Mouse (Mus musculus): ENCODE measurements around the gene Plk3. TPM values are rescaled to one million over a fixed set of nuclear protein-coding genes. Genes with fewer than 3 reads are reported as not detected.

Plk3 gene
- polyA plus RNA-seq, 1 experiment from 2014 or later: 2.2 TPM

GRCm38 (mm10) chr4:117155020-117155791 lies 21.4 kb upstream of the Plk3 start:
- Histone ChIP-seq H3K4me3 (ENCODE audit: low read length) (peak overlapping the region; percentile 81), H3K4me2 (ENCODE audit: low read depth, low read length) (peak overlapping the region; percentile 95), H3K9me3 (replicated peaks; ENCODE audit: control insufficient read depth, low read length) (no peaks in the 10 kb centered on the region), H3K9ac (ENCODE audit: low read length) (peak overlapping the region; percentile 99), H3K27ac (ENCODE audit: low read length) (peak overlapping the region; percentile 91), H3K4me1 (ENCODE audit: control insufficient read depth, insufficient read depth, low read length) (peaks cover 24% of the 10 kb centered on the region), H3K36me3 (ENCODE audit: control insufficient read depth, insufficient read depth) (peaks cover 46% of the 10 kb centered on the region), H3K27me3 (ENCODE audit: control insufficient read depth, insufficient read depth, low read length) (no peaks in the 10 kb centered on the region)
- ATAC-seq (replicated peaks; ENCODE audit: extremely low read depth, insufficient read depth, low FRiP score): no peak; the same call in 1 of the 2 replicates
- 1% methylated on average over 44 of the region's 44 CpGs for WGBS

- Histone ChIP-seq H3K9ac (ENCODE audit: low read length) (peak overlapping the region; percentile 30; the same call in 1 of the 2 replicates), H3K27me3 (ENCODE audit: control insufficient read depth, insufficient read depth, low read length) (no peaks in the 10 kb centered on the region), H3K9me3 (replicated peaks; ENCODE audit: control insufficient read depth, low read length) (no peaks in the 10 kb centered on the region), H3K36me3 (ENCODE audit: control insufficient read depth, insufficient read depth) (peaks cover 44% of the 10 kb centered on the region), H3K27ac (ENCODE audit: low read length) (no peak overlapping the region), H3K4me3 (ENCODE audit: low read length) (no peak overlapping the region), H3K4me1 (ENCODE audit: control insufficient read depth, insufficient read depth, low read length) (peaks cover 24% of the 10 kb centered on the region), H3K4me2 (ENCODE audit: low read depth, low read length) (no peak overlapping the region)
- ATAC-seq (replicated peaks; ENCODE audit: extremely low read depth, insufficient read depth, low FRiP score): no peak
- WGBS: 60% methylated on average over 5 of the region's 5 CpGs
These were observed 19.0 kb upstream of the Plk3 start for GRCm38 (mm10) chr4:117152714-117153113.

- Histone ChIP-seq H3K4me1 (ENCODE audit: control insufficient read depth, insufficient read depth, low read length) (peaks cover 24% of the 10 kb centered on the region), H3K4me3 (ENCODE audit: low read length) (no peak overlapping the region), H3K27ac (ENCODE audit: low read length) (no peak overlapping the region), H3K9me3 (replicated peaks; ENCODE audit: control insufficient read depth, low read length) (no peaks in the 10 kb centered on the region), H3K27me3 (ENCODE audit: control insufficient read depth, insufficient read depth, low read length) (no peaks in the 10 kb centered on the region), H3K36me3 (ENCODE audit: control insufficient read depth, insufficient read depth) (peaks cover 44% of the 10 kb centered on the region), H3K9ac (ENCODE audit: low read length) (no peak overlapping the region), H3K4me2 (ENCODE audit: low read depth, low read length) (no peak overlapping the region)
- no peak for ATAC-seq (replicated peaks; ENCODE audit: extremely low read depth, insufficient read depth, low FRiP score)
- 74% methylated on average over 1 of the region's 1 CpGs for WGBS
These were observed 17.7 kb upstream of the Plk3 start for GRCm38 (mm10) chr4:117151416-117151815.

DNA sequence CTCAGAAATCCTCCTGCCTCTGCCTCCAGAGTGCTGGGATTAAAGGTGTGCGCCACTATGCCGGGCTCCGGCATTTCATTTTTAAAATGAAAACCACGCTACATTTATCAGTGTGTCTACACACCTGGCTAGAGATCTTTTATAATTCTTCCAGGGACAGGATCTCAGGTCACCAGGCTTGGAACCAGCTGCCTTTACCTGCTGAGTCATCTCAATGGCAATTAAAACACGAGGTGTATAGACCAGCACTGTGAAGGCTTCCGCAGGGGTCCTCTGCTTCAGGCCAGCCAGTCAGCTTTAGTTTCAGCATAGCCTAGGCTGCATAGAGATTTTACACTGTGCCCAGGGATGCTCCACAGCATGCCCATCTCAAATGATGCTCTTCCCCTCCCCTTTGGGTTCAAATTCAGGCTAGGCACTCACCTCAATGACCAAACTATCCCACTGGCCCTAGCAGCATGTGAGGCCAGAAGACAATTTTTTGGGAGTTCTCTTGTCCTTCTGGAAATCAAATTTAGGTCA lies 16.5 kb upstream of the Plk3 start:
- no peak overlapping the region for H3K9ac ChIP-seq (ENCODE audit: low read length)
- no peak overlapping the region for H3K27ac ChIP-seq (ENCODE audit: low read length)
- H3K9me3 ChIP-seq (replicated peaks; ENCODE audit: control insufficient read depth, low read length): no peaks in the 10 kb centered on the region
- no peaks in the 10 kb centered on the region for H3K27me3 ChIP-seq (ENCODE audit: control insufficient read depth, insufficient read depth, low read length)
- no peak overlapping the region for H3K4me3 ChIP-seq (ENCODE audit: low read length)
- no peak overlapping the region for H3K4me2 ChIP-seq (ENCODE audit: low read depth, low read length)
- H3K4me1 ChIP-seq (ENCODE audit: control insufficient read depth, insufficient read depth, low read length): peaks cover 24% of the 10 kb centered on the region
- 93% methylated on average over 6 of the region's 6 CpGs for WGBS
- peaks cover 44% of the 10 kb centered on the region for H3K36me3 ChIP-seq (ENCODE audit: control insufficient read depth, insufficient read depth)
- no peak for ATAC-seq (replicated peaks; ENCODE audit: extremely low read depth, insufficient read depth, low FRiP score)

- no peaks in the 10 kb centered on the region for H3K9me3 ChIP-seq (replicated peaks; ENCODE audit: control insufficient read depth, low read length)
- no peak overlapping the region for H3K4me2 ChIP-seq (ENCODE audit: low read depth, low read length)
- WGBS: 71% methylated on average over 6 of the region's 6 CpGs
- no peak for ATAC-seq (replicated peaks; ENCODE audit: extremely low read depth, insufficient read depth, low FRiP score)
- no peak overlapping the region for H3K27ac ChIP-seq (ENCODE audit: low read length)
- peaks cover 21% of the 10 kb centered on the region for H3K4me1 ChIP-seq (ENCODE audit: control insufficient read depth, insufficient read depth, low read length)
- H3K27me3 ChIP-seq (ENCODE audit: control insufficient read depth, insufficient read depth, low read length): no peaks in the 10 kb centered on the region
- H3K4me3 ChIP-seq (ENCODE audit: low read length): no peak overlapping the region
- no peak overlapping the region for H3K9ac ChIP-seq (ENCODE audit: low read length)
- peaks cover 44% of the 10 kb centered on the region for H3K36me3 ChIP-seq (ENCODE audit: control insufficient read depth, insufficient read depth)
These were observed 15.8 kb upstream of the Plk3 start for GRCm38 (mm10) chr4:117149291-117150211.

GRCm38 (mm10) chr4:117148815-117149214 lies 15.1 kb upstream of the Plk3 start:
- Histone ChIP-seq H3K4me1 (ENCODE audit: control insufficient read depth, insufficient read depth, low read length) (peaks cover 14% of the 10 kb centered on the region), H3K27me3 (ENCODE audit: control insufficient read depth, insufficient read depth, low read length) (no peaks in the 10 kb centered on the region), H3K9ac (ENCODE audit: low read length) (no peak overlapping the region), H3K36me3 (ENCODE audit: control insufficient read depth, insufficient read depth) (peaks cover 37% of the 10 kb centered on the region), H3K27ac (ENCODE audit: low read length) (no peak overlapping the region), H3K4me3 (ENCODE audit: low read length) (no peak overlapping the region), H3K9me3 (replicated peaks; ENCODE audit: control insufficient read depth, low read length) (no peaks in the 10 kb centered on the region), H3K4me2 (ENCODE audit: low read depth, low read length) (no peak overlapping the region)
- 69% methylated on average over 24 of the region's 24 CpGs for WGBS
- ATAC-seq (replicated peaks; ENCODE audit: extremely low read depth, insufficient read depth, low FRiP score): no peak

GRCm38 (mm10) chr4:117148047-117148713 lies 14.4 kb upstream of the Plk3 start:
- WGBS: 78% methylated on average over 18 of the region's 18 CpGs
- peaks cover 7% of the 10 kb centered on the region for H3K4me1 ChIP-seq (ENCODE audit: control insufficient read depth, insufficient read depth, low read length)
- no peak overlapping the region for H3K4me3 ChIP-seq (ENCODE audit: low read length)
- no peak overlapping the region for H3K9ac ChIP-seq (ENCODE audit: low read length)
- H3K27me3 ChIP-seq (ENCODE audit: control insufficient read depth, insufficient read depth, low read length): no peaks in the 10 kb centered on the region
- H3K27ac ChIP-seq (ENCODE audit: low read length): no peak overlapping the region
- H3K4me2 ChIP-seq (ENCODE audit: low read depth, low read length): no peak overlapping the region
- H3K36me3 ChIP-seq (ENCODE audit: control insufficient read depth, insufficient read depth): peaks cover 31% of the 10 kb centered on the region
- H3K9me3 ChIP-seq (replicated peaks; ENCODE audit: control insufficient read depth, low read length): no peaks in the 10 kb centered on the region
- no peak for ATAC-seq (replicated peaks; ENCODE audit: extremely low read depth, insufficient read depth, low FRiP score)

DNA sequence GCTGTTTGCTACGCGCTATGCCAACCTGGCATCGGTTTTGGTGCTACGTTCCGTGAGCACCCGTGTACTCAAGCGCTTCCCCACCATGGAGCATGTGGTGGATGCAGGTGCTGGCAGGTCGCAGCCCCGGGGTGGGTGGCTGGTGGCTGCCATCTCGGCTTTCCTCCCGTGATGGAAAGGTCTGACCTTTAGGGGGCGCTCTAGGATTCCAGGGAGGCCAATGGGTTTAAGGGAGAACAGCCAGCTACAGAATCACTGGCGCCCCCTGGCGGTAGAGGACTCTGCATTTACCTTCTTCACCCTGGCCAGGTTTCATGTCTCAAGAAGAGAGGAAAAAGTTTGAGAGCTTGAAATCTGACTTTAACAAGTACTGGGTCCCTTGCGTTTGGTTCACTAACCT lies 12.4 kb upstream of the Plk3 start:
- H3K9me3 ChIP-seq (replicated peaks; ENCODE audit: control insufficient read depth, low read length): no peaks in the 10 kb centered on the region
- peaks cover 15% of the 10 kb centered on the region for H3K36me3 ChIP-seq (ENCODE audit: control insufficient read depth, insufficient read depth)
- no peaks in the 10 kb centered on the region for H3K4me1 ChIP-seq (ENCODE audit: control insufficient read depth, insufficient read depth, low read length)
- H3K27me3 ChIP-seq (ENCODE audit: control insufficient read depth, insufficient read depth, low read length): no peaks in the 10 kb centered on the region
- no peak overlapping the region for H3K9ac ChIP-seq (ENCODE audit: low read length)
- H3K27ac ChIP-seq (ENCODE audit: low read length): no peak overlapping the region
- no peak overlapping the region for H3K4me2 ChIP-seq (ENCODE audit: low read depth, low read length)
- ATAC-seq (replicated peaks; ENCODE audit: extremely low read depth, insufficient read depth, low FRiP score): no peak
- no peak overlapping the region for H3K4me3 ChIP-seq (ENCODE audit: low read length)
- WGBS: 32% methylated on average over 15 of the region's 15 CpGs
